Mouse (Mus musculus): ENCODE measurements at regions not wholly inside any gene's neighbourhood (a gene's known extent, or its start where the extent isn't known, plus 50 kb on each side); places are given as distances from the start of the nearest gene placed in this dataset.

GRCm38 (mm10) chr10:12177482-12177881 lies 691.7 kb downstream of the Utrn start:
- H3K9ac ChIP-seq (replicated peaks; ENCODE audit: low read length) = no peak overlapping the region
- H3K4me2 ChIP-seq (replicated peaks; ENCODE audit: low read depth, low read length) = no peak overlapping the region
- H3K4me1 ChIP-seq (ENCODE audit: insufficient read depth, low read length) = no peaks in the 10 kb centered on the region
- H3K27me3 ChIP-seq (ENCODE audit: insufficient read depth, low read length) = no peaks in the 10 kb centered on the region
- no peak overlapping the region for H3K27ac ChIP-seq (ENCODE audit: low read length)
- ATAC-seq (ENCODE audit: low FRiP score, low TSS enrichment) = no peak
- H3K36me3 ChIP-seq (ENCODE audit: insufficient read depth, low read length) = no peaks in the 10 kb centered on the region
- WGBS = 92% methylated on average over 1 of the region's 1 CpGs
- H3K9me3 ChIP-seq (ENCODE audit: low read length) = no peaks in the 10 kb centered on the region
- H3K4me3 ChIP-seq (ENCODE audit: low read length) = no peak overlapping the region

GRCm38 (mm10) chr10:12180965-12181364 lies 688.2 kb downstream of the Utrn start:
- no peak overlapping the region for H3K4me3 ChIP-seq (ENCODE audit: low read length)
- 69% methylated on average over 4 of the region's 4 CpGs for WGBS
- no peaks in the 10 kb centered on the region for H3K9me3 ChIP-seq (ENCODE audit: low read length)
- no peaks in the 10 kb centered on the region for H3K36me3 ChIP-seq (ENCODE audit: insufficient read depth, low read length)
- H3K9ac ChIP-seq (replicated peaks; ENCODE audit: low read length) = no peak overlapping the region
- H3K27ac ChIP-seq (ENCODE audit: low read length) = no peak overlapping the region
- H3K4me1 ChIP-seq (ENCODE audit: insufficient read depth, low read length) = no peaks in the 10 kb centered on the region
- ATAC-seq (ENCODE audit: low FRiP score, low TSS enrichment) = no peak
- H3K4me2 ChIP-seq (replicated peaks; ENCODE audit: low read depth, low read length) = no peak overlapping the region
- no peaks in the 10 kb centered on the region for H3K27me3 ChIP-seq (ENCODE audit: insufficient read depth, low read length)

- Histone ChIP-seq H3K4me1 (ENCODE audit: insufficient read depth, low read length) (no peaks in the 10 kb centered on the region), H3K4me3 (ENCODE audit: low read length) (no peak overlapping the region), H3K36me3 (ENCODE audit: insufficient read depth, low read length) (no peaks in the 10 kb centered on the region), H3K27ac (ENCODE audit: low read length) (no peak overlapping the region), H3K27me3 (ENCODE audit: insufficient read depth, low read length) (no peaks in the 10 kb centered on the region), H3K9ac (replicated peaks; ENCODE audit: low read length) (no peak overlapping the region), H3K9me3 (ENCODE audit: low read length) (no peaks in the 10 kb centered on the region), H3K4me2 (replicated peaks; ENCODE audit: low read depth, low read length) (no peak overlapping the region)
- WGBS = 85% methylated on average over 13 of the region's 13 CpGs
- no peak for ATAC-seq (ENCODE audit: low FRiP score, low TSS enrichment)
Measured at GRCm38 (mm10) chr10:12186918-12187639, 682.1 kb downstream of the Utrn start.

- Histone ChIP-seq H3K27me3 (ENCODE audit: insufficient read depth, low read length) (no peaks in the 10 kb centered on the region), H3K27ac (ENCODE audit: low read length) (no peak overlapping the region), H3K4me2 (replicated peaks; ENCODE audit: low read depth, low read length) (no peak overlapping the region), H3K9me3 (ENCODE audit: low read length) (no peaks in the 10 kb centered on the region), H3K36me3 (ENCODE audit: insufficient read depth, low read length) (no peaks in the 10 kb centered on the region), H3K4me1 (ENCODE audit: insufficient read depth, low read length) (no peaks in the 10 kb centered on the region), H3K4me3 (ENCODE audit: low read length) (no peak overlapping the region), H3K9ac (replicated peaks; ENCODE audit: low read length) (no peak overlapping the region)
- ATAC-seq (ENCODE audit: low FRiP score, low TSS enrichment) = no peak
- WGBS = 78% methylated on average over 8 of the region's 8 CpGs
Measured at GRCm38 (mm10) chr10:12187669-12188342, 681.4 kb downstream of the Utrn start.

- H3K4me2 ChIP-seq (replicated peaks; ENCODE audit: low read depth, low read length) = no peak overlapping the region
- no peaks in the 10 kb centered on the region for H3K36me3 ChIP-seq (ENCODE audit: insufficient read depth, low read length)
- no peaks in the 10 kb centered on the region for H3K4me1 ChIP-seq (ENCODE audit: insufficient read depth, low read length)
- no peak overlapping the region for H3K4me3 ChIP-seq (ENCODE audit: low read length)
- WGBS = 57% methylated on average over 3 of the region's 3 CpGs
- H3K27me3 ChIP-seq (ENCODE audit: insufficient read depth, low read length) = no peaks in the 10 kb centered on the region
- H3K9me3 ChIP-seq (ENCODE audit: low read length) = no peaks in the 10 kb centered on the region
- H3K27ac ChIP-seq (ENCODE audit: low read length) = no peak overlapping the region
- ATAC-seq (ENCODE audit: low FRiP score, low TSS enrichment) = no peak
- H3K9ac ChIP-seq (replicated peaks; ENCODE audit: low read length) = no peak overlapping the region
Measured at GRCm38 (mm10) chr10:12190435-12190834, 678.7 kb downstream of the Utrn start.

GRCm38 (mm10) chr10:12207301-12207700 lies 661.9 kb downstream of the Utrn start:
- H3K27me3 ChIP-seq (ENCODE audit: insufficient read depth, low read length) = no peaks in the 10 kb centered on the region
- no peak overlapping the region for H3K4me2 ChIP-seq (replicated peaks; ENCODE audit: low read depth, low read length)
- no peak overlapping the region for H3K4me3 ChIP-seq (ENCODE audit: low read length)
- no peak overlapping the region for H3K9ac ChIP-seq (replicated peaks; ENCODE audit: low read length)
- H3K4me1 ChIP-seq (ENCODE audit: insufficient read depth, low read length) = no peaks in the 10 kb centered on the region
- no peak for ATAC-seq (ENCODE audit: low FRiP score, low TSS enrichment)
- no peak overlapping the region for H3K27ac ChIP-seq (ENCODE audit: low read length)
- no peaks in the 10 kb centered on the region for H3K9me3 ChIP-seq (ENCODE audit: low read length)
- H3K36me3 ChIP-seq (ENCODE audit: insufficient read depth, low read length) = no peaks in the 10 kb centered on the region
- WGBS = 87% methylated on average over 2 of the region's 2 CpGs

- 93% methylated on average over 2 of the region's 2 CpGs for WGBS
Measured at GRCm38 (mm10) chr10:12210181-12210580, 659.0 kb downstream of the Utrn start.

GRCm38 (mm10) chr10:12218879-12219278 lies 650.3 kb downstream of the Utrn start:
- Histone ChIP-seq H3K27ac (ENCODE audit: low read length) (no peak overlapping the region), H3K9me3 (ENCODE audit: low read length) (no peaks in the 10 kb centered on the region), H3K36me3 (ENCODE audit: insufficient read depth, low read length) (no peaks in the 10 kb centered on the region), H3K4me3 (ENCODE audit: low read length) (no peak overlapping the region), H3K27me3 (ENCODE audit: insufficient read depth, low read length) (no peaks in the 10 kb centered on the region), H3K9ac (replicated peaks; ENCODE audit: low read length) (no peak overlapping the region), H3K4me1 (ENCODE audit: insufficient read depth, low read length) (no peaks in the 10 kb centered on the region), H3K4me2 (replicated peaks; ENCODE audit: low read depth, low read length) (no peak overlapping the region)
- ATAC-seq (ENCODE audit: low FRiP score, low TSS enrichment) = no peak

More at GRCm38 (mm10) chr10:12210181-12210580, 659.0 kb downstream of the Utrn start:
- ATAC-seq (ENCODE audit: low FRiP score, low TSS enrichment) = no peak
- Histone ChIP-seq H3K9me3 (ENCODE audit: low read length) (no peaks in the 10 kb centered on the region), H3K27me3 (ENCODE audit: insufficient read depth, low read length) (no peaks in the 10 kb centered on the region), H3K4me3 (ENCODE audit: low read length) (no peak overlapping the region), H3K4me1 (ENCODE audit: insufficient read depth, low read length) (no peaks in the 10 kb centered on the region), H3K36me3 (ENCODE audit: insufficient read depth, low read length) (no peaks in the 10 kb centered on the region), H3K27ac (ENCODE audit: low read length) (no peak overlapping the region), H3K9ac (replicated peaks; ENCODE audit: low read length) (no peak overlapping the region), H3K4me2 (replicated peaks; ENCODE audit: low read depth, low read length) (no peak overlapping the region)

- no peak overlapping the region for H3K4me3 ChIP-seq (ENCODE audit: low read length)
- 70% methylated on average over 1 of the region's 1 CpGs for WGBS
- no peaks in the 10 kb centered on the region for H3K4me1 ChIP-seq (ENCODE audit: insufficient read depth, low read length)
- no peak for ATAC-seq (ENCODE audit: low FRiP score, low TSS enrichment)
- H3K36me3 ChIP-seq (ENCODE audit: insufficient read depth, low read length) = no peaks in the 10 kb centered on the region
- no peaks in the 10 kb centered on the region for H3K27me3 ChIP-seq (ENCODE audit: insufficient read depth, low read length)
- no peaks in the 10 kb centered on the region for H3K9me3 ChIP-seq (ENCODE audit: low read length)
- no peak overlapping the region for H3K27ac ChIP-seq (ENCODE audit: low read length)
- H3K9ac ChIP-seq (replicated peaks; ENCODE audit: low read length) = no peak overlapping the region
- H3K4me2 ChIP-seq (replicated peaks; ENCODE audit: low read depth, low read length) = no peak overlapping the region
Measured at GRCm38 (mm10) chr10:12234141-12234540, 635.0 kb downstream of the Utrn start.

GRCm38 (mm10) chr10:12248853-12249252 lies 620.3 kb downstream of the Utrn start:
- ATAC-seq (ENCODE audit: low FRiP score, low TSS enrichment) = peak; percentile 61; the same call in 1 of the 2 replicates
- Histone ChIP-seq H3K9me3 (ENCODE audit: low read length) (no peaks in the 10 kb centered on the region), H3K4me2 (replicated peaks; ENCODE audit: low read depth, low read length) (no peak overlapping the region), H3K27ac (ENCODE audit: low read length) (no peak overlapping the region), H3K9ac (replicated peaks; ENCODE audit: low read length) (no peak overlapping the region), H3K4me1 (ENCODE audit: insufficient read depth, low read length) (no peaks in the 10 kb centered on the region), H3K4me3 (ENCODE audit: low read length) (no peak overlapping the region), H3K36me3 (ENCODE audit: insufficient read depth, low read length) (no peaks in the 10 kb centered on the region), H3K27me3 (ENCODE audit: insufficient read depth, low read length) (no peaks in the 10 kb centered on the region)
- WGBS = 59% methylated on average over 3 of the region's 3 CpGs

Data from kidney, embryonic 16.5 days (tissue).